Mouse (Mus musculus) ES-Bruce4 (cell line): ENCODE data around the gene Etnppl.

Experiments used
- CTCF ChIP-seq: IDR thresholded peaks from one replicate; pipeline ENCODE4 v1.8.1; 2011; ENCODE audit warnings: low read depth, low read length
- POLR2A ChIP-seq: IDR thresholded peaks from one replicate; pipeline ENCODE4 v1.8.1; 2011; ENCODE audit warnings: low read length; ENCODE audit not compliant: insufficient read depth

GRCm38 (mm10) chr3:130682183-130682582, 64.9 kb downstream of the Etnppl start:
- TF ChIP-seq POLR2A, result no peak
- TF ChIP-seq CTCF, result no peak
